Mouse (Mus musculus) liver, embryonic 16.5 days (tissue): Measurements from ENCODE around the gene Gucy2g. TPM values are rescaled to one million over a fixed set of nuclear protein-coding genes. Genes with fewer than 3 reads are reported as not detected.

Source experiments
- ATAC-seq: fragments of 200-750 bp; cut with Nextera tagmentation; 2 replicates; pipeline ENCODE4 v1.8.0; 2017; ENCODE audit warnings: low read depth, mild to moderate bottlenecking, moderate number of reproducible peaks, moderate library complexity
- H3K27ac ChIP-seq: fragments of 300-500 bp; sonication (generic); 2 replicates; pipeline ENCODE4 v1.5.1; 2014; ENCODE audit warnings: mild to moderate bottlenecking, low read length
- H3K27me3 ChIP-seq: fragments of 300-500 bp; sonication (generic); 2 replicates; pipeline ENCODE4 v1.6.1; 2014; ENCODE audit warnings: low read depth, low read length, mixed read lengths; ENCODE audit not compliant: control insufficient read depth, insufficient read depth
- H3K36me3 ChIP-seq: fragments of 300-500 bp; sonication (generic); 2 replicates; pipeline ENCODE4 v1.6.1; 2014; ENCODE audit warnings: mild to moderate bottlenecking; ENCODE audit not compliant: control insufficient read depth, insufficient read depth
- H3K4me1 ChIP-seq: fragments of 300-500 bp; sonication (generic); 2 replicates; pipeline ENCODE4 v1.6.1; 2014; ENCODE audit warnings: low read depth, low read length, mixed read lengths; ENCODE audit not compliant: control insufficient read depth
- H3K4me2 ChIP-seq: fragments of 300-500 bp; sonication (generic); 2 replicates; pipeline ENCODE4 v1.6.1; 2014; ENCODE audit warnings: low read depth, low read length, mixed read lengths
- H3K4me3 ChIP-seq: fragments of 300-500 bp; sonication (generic); 2 replicates; pipeline ENCODE4 v1.5.1; 2014; ENCODE audit warnings: low read depth, mild to moderate bottlenecking, low read length
- H3K9ac ChIP-seq: fragments of 300-500 bp; sonication (generic); 2 replicates; pipeline ENCODE4 v1.6.1; 2014; ENCODE audit warnings: low read depth, low read length
- H3K9me3 ChIP-seq: fragments of 300-500 bp; sonication (generic); replicated peaks from 2 replicates; pipeline ENCODE4 v1.6.1; 2016; ENCODE audit warnings: low read length; ENCODE audit not compliant: control insufficient read depth
- WGBS: fragments of 180-500 bp; shearing (Covaris S2); extraction: QIAGEN DNeasy Blood & Tissue Kit; methylation state at CpG from one replicate; pipeline ENCODE4 v1.1.7; 2014; ENCODE audit not compliant: insufficient replicate concordance; 5-methylcytosine and 5-hydroxymethylcytosine counted together
- polyA plus RNA-seq: library from polyadenylated mRNA; unstranded; fragments of >200 nt; fragmentation: Nextera tagmentation; extraction: Ambion mirVana; gene quantifications from 2 replicates; pipeline ENCODE4 v1.2.1, GENCODE M21; 2015

The Gucy2g gene
- 0.02 and 0.05 TPM in 2 replicates for polyA plus RNA-seq

DNA sequence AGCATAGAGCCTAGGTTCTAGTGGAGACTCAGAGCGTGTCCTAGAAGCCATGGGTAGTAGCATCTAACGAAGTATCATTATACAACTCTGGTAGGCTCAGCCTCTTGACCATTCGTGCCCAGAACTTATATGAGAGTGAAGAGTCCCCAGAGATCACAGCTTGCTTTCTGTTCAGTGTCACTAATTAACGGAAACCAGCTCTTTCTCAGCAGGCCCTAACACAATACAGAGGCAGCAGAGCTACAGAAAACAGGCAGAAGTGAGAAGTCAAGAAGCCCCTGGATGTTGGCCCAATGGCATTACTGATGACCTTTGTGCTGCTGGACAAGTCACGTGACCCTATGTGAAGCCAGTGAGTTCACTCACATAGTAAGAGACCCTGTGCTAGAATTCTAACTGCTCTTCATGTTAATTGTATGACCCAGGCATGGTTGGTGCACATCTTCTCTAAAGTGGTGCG lies at the start of gene Gucy2g:
Gene Gucy2g, minus strand, starts transcription at position 51 of the 460 bp plus-strand sequence.
- no peak for ATAC-seq
- H3K4me2 ChIP-seq = no peak within 1 kb of the TSS
- no peak within 1 kb of the TSS for H3K9ac ChIP-seq
- no peak within 1 kb of the TSS for H3K4me3 ChIP-seq
- H3K27ac ChIP-seq = no peak within 1 kb of the TSS
- no peaks in the 10 kb centered on the region for H3K36me3 ChIP-seq
- no peaks in the 10 kb centered on the region for H3K27me3 ChIP-seq
- H3K4me1 ChIP-seq = peaks cover 10% of the 10 kb centered on the region
- no peaks in the 10 kb centered on the region for H3K9me3 ChIP-seq
- WGBS = 72% methylated on average over 6 of the region's 6 CpGs

DNA sequence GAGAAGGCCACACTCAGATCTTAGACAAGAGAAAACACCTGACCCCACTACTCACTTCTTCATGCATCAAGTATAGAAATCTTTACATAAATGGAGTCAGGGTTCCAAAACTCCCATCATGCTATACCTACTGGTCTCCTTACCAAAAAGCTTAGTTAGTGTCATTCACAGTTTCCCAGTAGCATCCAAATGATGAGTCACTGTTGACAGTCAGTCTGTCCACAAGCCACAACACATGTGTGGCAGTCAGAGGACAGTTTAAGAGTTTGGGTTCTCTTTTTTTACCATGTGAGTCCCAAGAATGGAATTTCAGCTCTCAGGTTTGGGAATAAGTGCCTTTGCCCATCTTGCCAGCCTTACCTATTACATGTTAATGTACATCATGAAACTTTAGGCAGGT lies 47.9 kb upstream of the Gucy2g start:
- H3K4me3 ChIP-seq = no peak overlapping the region
- H3K4me2 ChIP-seq = no peak overlapping the region
- ATAC-seq = no peak
- no peaks in the 10 kb centered on the region for H3K9me3 ChIP-seq
- peaks cover 49% of the 10 kb centered on the region for H3K36me3 ChIP-seq
- H3K4me1 ChIP-seq = peaks cover 17% of the 10 kb centered on the region
- no peak overlapping the region for H3K9ac ChIP-seq
- H3K27me3 ChIP-seq = no peaks in the 10 kb centered on the region
- H3K27ac ChIP-seq = no peak overlapping the region

DNA sequence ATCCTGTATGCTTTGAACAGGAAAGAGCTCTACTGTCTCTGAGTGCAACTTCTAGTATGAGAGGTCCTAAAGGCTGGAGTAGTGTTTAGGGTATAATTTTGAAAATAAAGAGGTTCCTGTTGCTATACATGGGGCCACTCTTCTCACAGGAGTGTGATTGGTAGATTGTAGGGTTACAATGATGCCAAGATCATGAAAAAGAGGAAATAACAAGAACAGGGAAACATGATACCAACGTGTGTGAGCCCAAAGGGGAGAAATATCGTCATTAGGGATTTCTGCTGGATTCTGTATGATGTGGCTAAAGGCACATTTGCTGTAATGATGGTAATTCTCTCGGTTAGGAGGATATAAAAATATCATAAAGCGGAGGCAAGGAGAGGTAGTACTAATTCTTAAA lies 45.0 kb upstream of the Gucy2g start:
- ATAC-seq = no peak
- peak overlapping the region; percentile 4; the same call in 1 of the 2 replicates for H3K27ac ChIP-seq
- peaks cover 60% of the 10 kb centered on the region for H3K36me3 ChIP-seq
- 0 out of 2 replicates have a peak overlapping the region, but pooled peaks have one; percentile 8 for H3K9ac ChIP-seq
- peak overlapping the region; percentile 26 for H3K4me3 ChIP-seq
- no peaks in the 10 kb centered on the region for H3K9me3 ChIP-seq
- peak overlapping the region; percentile 64 for H3K4me2 ChIP-seq
- peaks cover 20% of the 10 kb centered on the region for H3K4me1 ChIP-seq
- H3K27me3 ChIP-seq = no peaks in the 10 kb centered on the region
- 79% methylated on average over 4 of the region's 4 CpGs for WGBS

GRCm38 (mm10) chr19:55284093-55284492 lies 43.1 kb upstream of the Gucy2g start:
- H3K9me3 ChIP-seq = no peaks in the 10 kb centered on the region
- peak overlapping the region; percentile 91 for H3K27ac ChIP-seq
- peak; percentile 98 for ATAC-seq
- no peaks in the 10 kb centered on the region for H3K27me3 ChIP-seq
- 28% methylated on average over 4 of the region's 4 CpGs for WGBS
- H3K9ac ChIP-seq = peak overlapping the region; percentile 58
- peaks cover 62% of the 10 kb centered on the region for H3K36me3 ChIP-seq
- peaks cover 20% of the 10 kb centered on the region for H3K4me1 ChIP-seq
- H3K4me3 ChIP-seq = peak overlapping the region; percentile 57
- H3K4me2 ChIP-seq = peak overlapping the region; percentile 64

DNA sequence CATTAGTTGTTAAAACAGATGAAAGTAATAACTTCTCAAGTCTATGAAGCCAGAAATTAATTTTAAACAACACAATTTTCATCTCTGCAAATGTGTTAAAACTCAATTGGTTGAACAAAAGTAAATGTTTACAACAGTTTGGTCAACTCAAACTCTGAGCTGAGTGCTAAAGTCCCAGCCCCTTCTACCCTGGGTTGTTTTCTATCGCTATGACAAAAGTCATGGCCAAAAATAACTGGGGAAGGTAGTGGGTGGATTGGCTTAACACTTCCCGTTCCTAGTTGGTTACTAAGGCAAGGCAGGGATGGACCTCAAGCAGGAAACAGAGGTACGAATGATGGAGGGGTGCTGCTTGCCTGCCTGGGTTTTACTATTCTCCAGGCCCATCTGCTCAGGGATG lies 35.7 kb upstream of the Gucy2g start:
- H3K4me3 ChIP-seq = no peak overlapping the region
- H3K27ac ChIP-seq = no peak overlapping the region
- H3K9me3 ChIP-seq = no peaks in the 10 kb centered on the region
- no peak overlapping the region for H3K9ac ChIP-seq
- H3K4me2 ChIP-seq = no peak overlapping the region
- H3K27me3 ChIP-seq = no peaks in the 10 kb centered on the region
- peaks cover 31% of the 10 kb centered on the region for H3K36me3 ChIP-seq
- H3K4me1 ChIP-seq = peaks cover 32% of the 10 kb centered on the region
- ATAC-seq = peak; percentile 55
- WGBS = 59% methylated on average over 3 of the region's 3 CpGs

DNA sequence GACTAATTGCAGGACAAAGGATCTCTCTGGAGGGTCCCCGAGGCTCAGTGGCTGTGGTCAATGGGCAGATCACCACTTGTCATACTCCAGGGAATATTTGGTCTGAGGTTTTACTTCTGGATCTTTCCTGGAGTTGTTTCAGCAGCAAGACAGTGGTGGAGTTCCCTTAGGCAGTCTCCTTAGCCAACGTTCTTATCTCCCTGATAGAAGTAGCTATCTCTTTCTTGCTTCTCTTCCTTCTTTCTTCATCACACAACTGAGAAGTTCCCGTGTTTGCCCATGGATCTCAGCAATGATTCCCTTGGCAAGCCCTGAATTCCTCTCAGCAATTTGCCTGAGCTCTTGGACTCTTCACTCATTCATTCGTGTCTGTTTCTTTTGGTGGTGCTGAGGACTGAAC lies 35.1 kb upstream of the Gucy2g start:
- H3K27me3 ChIP-seq = no peaks in the 10 kb centered on the region
- no peaks in the 10 kb centered on the region for H3K9me3 ChIP-seq
- H3K9ac ChIP-seq = no peak overlapping the region
- H3K4me1 ChIP-seq = peaks cover 38% of the 10 kb centered on the region
- H3K27ac ChIP-seq = peak overlapping the region; percentile 0
- no peak overlapping the region for H3K4me3 ChIP-seq
- ATAC-seq = no peak
- 51% methylated on average over 4 of the region's 4 CpGs for WGBS
- no peak overlapping the region for H3K4me2 ChIP-seq
- H3K36me3 ChIP-seq = peaks cover 24% of the 10 kb centered on the region

GRCm38 (mm10) chr19:55273340-55273739 lies 32.3 kb upstream of the Gucy2g start:
- no peak overlapping the region for H3K4me3 ChIP-seq
- peak overlapping the region; percentile 65 for H3K27ac ChIP-seq
- H3K27me3 ChIP-seq = no peaks in the 10 kb centered on the region
- peaks cover 47% of the 10 kb centered on the region for H3K4me1 ChIP-seq
- no peak overlapping the region for H3K9ac ChIP-seq
- ATAC-seq = peak; percentile 75
- no peaks in the 10 kb centered on the region for H3K9me3 ChIP-seq
- H3K4me2 ChIP-seq = no peak overlapping the region
- H3K36me3 ChIP-seq = peaks cover 11% of the 10 kb centered on the region
- 21% methylated on average over 6 of the region's 6 CpGs for WGBS

- Histone ChIP-seq H3K27ac (peak overlapping the region; percentile 35; the same call in 1 of the 2 replicates), H3K4me2 (no peak overlapping the region), H3K4me1 (peaks cover 53% of the 10 kb centered on the region), H3K27me3 (no peaks in the 10 kb centered on the region), H3K4me3 (no peak overlapping the region), H3K9ac (no peak overlapping the region; the same call in 1 of the 2 replicates), H3K9me3 (no peaks in the 10 kb centered on the region), H3K36me3 (0 out of 2 replicates have a peak, but pooled peaks cover 2% of the 10 kb centered on the region)
- WGBS = 39% methylated on average over 3 of the region's 3 CpGs
- peak; percentile 46 for ATAC-seq
These were observed 30.4 kb upstream of the Gucy2g start for GRCm38 (mm10) chr19:55271448-55271847.

- no peaks in the 10 kb centered on the region for H3K27me3 ChIP-seq
- WGBS = 80% methylated on average over 5 of the region's 5 CpGs
These were observed 28.0 kb upstream of the Gucy2g start for GRCm38 (mm10) chr19:55269051-55269450.

More at GRCm38 (mm10) chr19:55269051-55269450, 28.0 kb upstream of the Gucy2g start:
- Histone ChIP-seq H3K4me2 (no peak overlapping the region), H3K9me3 (no peaks in the 10 kb centered on the region), H3K36me3 (0 out of 2 replicates have a peak, but pooled peaks cover 2% of the 10 kb centered on the region), H3K27ac (no peak overlapping the region), H3K4me1 (peaks cover 35% of the 10 kb centered on the region), H3K9ac (no peak overlapping the region), H3K4me3 (no peak overlapping the region)
- no peak for ATAC-seq
